Mouse (Mus musculus) heart, embryonic 11.5 days (tissue): ENCODE data around the gene Acss3. TPM values are rescaled to one million over a fixed set of nuclear protein-coding genes. Genes with fewer than 3 reads are reported as not detected.

Source experiments
- ATAC-seq: fragments of 200-750 bp; cut with Nextera tagmentation; replicated peaks from 2 replicates; pipeline ENCODE4 v1.8.0; 2017; ENCODE audit warnings: moderate library complexity; ENCODE audit not compliant: insufficient number of reproducible peaks, low FRiP score, low TSS enrichment
- H3K27ac ChIP-seq: fragments of 300-500 bp; sonication (generic); 2 replicates; pipeline ENCODE4 v1.5.1; 2014; ENCODE audit warnings: mild to moderate bottlenecking, low read depth, low read length
- H3K27me3 ChIP-seq: fragments of 300-500 bp; sonication (generic); 2 replicates; pipeline ENCODE4 v1.6.1; 2014; ENCODE audit warnings: mild to moderate bottlenecking, low read length, mixed read lengths; ENCODE audit not compliant: control insufficient read depth, insufficient read depth
- H3K36me3 ChIP-seq: fragments of 300-500 bp; sonication (generic); 2 replicates; pipeline ENCODE4 v1.6.1; 2014; ENCODE audit warnings: mild to moderate bottlenecking, low read length, moderate library complexity, mixed read lengths; ENCODE audit not compliant: control insufficient read depth, insufficient read depth
- H3K4me1 ChIP-seq: fragments of 300-500 bp; sonication (generic); 2 replicates; pipeline ENCODE4 v1.6.1; 2014; ENCODE audit warnings: low read length; ENCODE audit not compliant: control insufficient read depth, insufficient read depth
- H3K4me2 ChIP-seq: fragments of 300-500 bp; sonication (generic); 2 replicates; pipeline ENCODE4 v1.6.1; 2014; ENCODE audit warnings: mild to moderate bottlenecking, moderate library complexity
- H3K4me3 ChIP-seq: fragments of 300-500 bp; sonication (generic); 2 replicates; pipeline ENCODE4 v1.5.1; 2014; ENCODE audit warnings: low read depth, low read length
- H3K9ac ChIP-seq: fragments of 300-500 bp; sonication (generic); 2 replicates; pipeline ENCODE4 v1.6.1; 2014; ENCODE audit warnings: mild to moderate bottlenecking, low read depth, low read length, moderate library complexity
- H3K9me3 ChIP-seq: fragments of 300-500 bp; sonication (generic); replicated peaks from 2 replicates; pipeline ENCODE4 v1.6.1; 2016; ENCODE audit warnings: low read length; ENCODE audit not compliant: control insufficient read depth
- WGBS: fragments of 180-500 bp; shearing (Covaris S2); extraction: QIAGEN DNeasy Blood & Tissue Kit; methylation state at CpG from one replicate; pipeline ENCODE4 v1.1.7; 2014; ENCODE audit not compliant: insufficient replicate concordance; 5-methylcytosine and 5-hydroxymethylcytosine counted together
- polyA plus RNA-seq: library from polyadenylated mRNA; unstranded; fragments of >200 nt; fragmentation: Nextera tagmentation; extraction: Ambion mirVana; gene quantifications from 2 replicates; pipeline ENCODE4 v1.2.1, GENCODE M21; 2014

Acss3 gene
- polyA plus RNA-seq, result 2.2 TPM in 2 replicates

DNA sequence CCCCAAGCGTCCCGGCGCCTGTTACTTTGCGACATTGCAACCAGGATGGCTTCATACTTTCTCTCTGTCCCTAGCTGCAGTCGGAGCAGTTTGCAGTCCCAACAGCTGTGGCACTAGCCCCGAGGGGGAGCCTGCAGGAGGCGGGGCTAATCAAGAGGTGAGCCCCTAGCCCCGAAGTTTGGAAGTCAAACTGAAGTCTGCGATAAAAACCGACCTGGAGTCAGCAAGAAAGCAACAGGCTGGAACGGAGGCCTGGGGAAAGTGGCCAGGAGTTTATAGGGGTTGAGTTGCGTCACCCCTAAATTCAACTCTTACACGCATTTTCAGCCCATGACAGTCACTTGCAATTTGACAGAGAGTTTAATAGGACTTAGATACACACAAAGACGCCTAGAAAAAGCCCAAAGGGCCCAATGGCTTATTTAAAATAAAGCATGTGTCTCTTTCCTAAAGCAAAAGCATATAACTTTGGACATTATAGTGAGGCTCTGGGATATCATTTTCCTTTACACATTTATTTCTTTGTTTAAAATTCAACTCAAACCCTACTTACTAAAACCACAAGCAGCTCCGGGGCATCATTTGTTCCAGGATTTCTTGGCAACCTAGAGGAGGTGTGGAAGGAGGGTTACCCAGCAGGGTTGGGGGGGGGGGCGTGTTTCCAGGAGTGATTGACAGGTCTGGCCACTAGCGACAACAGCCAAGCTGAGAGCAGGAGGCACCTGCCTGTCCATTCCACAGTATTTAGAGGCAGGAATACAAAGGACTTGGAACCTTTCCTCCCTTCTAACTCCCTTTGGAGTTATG lies at the start of gene Acss3:
Gene Acss3, minus strand, starts transcription at position 140 of the 807 bp plus-strand sequence.
- Histone ChIP-seq H3K9ac (peak within 1 kb of the TSS; percentile 72), H3K27ac (no peak within 1 kb of the TSS), H3K4me2 (peak within 1 kb of the TSS; percentile 63), H3K36me3 (no peaks in the 10 kb centered on the region), H3K4me3 (peak within 1 kb of the TSS; percentile 55), H3K4me1 (no peaks in the 10 kb centered on the region), H3K9me3 (no peaks in the 10 kb centered on the region), H3K27me3 (no peaks in the 10 kb centered on the region)
- 4% methylated on average over 17 of the region's 17 CpGs for WGBS
- peak; percentile 87 for ATAC-seq

DNA sequence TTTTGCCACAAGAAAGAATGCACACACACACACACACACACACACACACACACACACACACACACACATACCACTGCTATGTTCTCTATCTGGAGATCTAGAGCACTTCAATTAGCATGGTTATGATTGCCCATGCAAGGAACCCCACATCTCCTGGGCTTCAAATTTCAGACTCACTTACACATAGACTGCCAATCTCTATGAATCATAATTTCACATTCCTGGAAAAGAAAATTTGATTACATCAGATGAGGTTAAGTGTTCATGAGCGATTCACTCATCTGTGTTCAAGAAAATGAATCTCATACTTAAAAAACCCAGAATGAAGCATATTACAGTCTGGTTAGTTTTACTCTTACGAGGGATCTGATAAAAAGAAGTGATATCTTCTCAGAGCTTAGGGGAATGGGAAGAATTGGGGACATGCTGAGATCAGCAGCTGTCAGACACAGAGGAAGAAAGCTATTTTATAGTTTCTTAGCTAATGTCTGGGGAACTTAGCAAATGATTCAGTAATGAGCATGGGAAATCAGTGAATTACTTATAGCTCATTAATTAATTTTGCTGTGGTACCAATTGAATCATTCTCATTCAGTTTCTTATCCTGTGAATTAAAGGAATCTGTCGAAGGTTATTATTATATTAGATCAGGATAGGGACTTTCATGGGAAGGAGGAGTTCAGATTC lies 48.7 kb upstream of the Acss3 start:
- no peaks in the 10 kb centered on the region for H3K27me3 ChIP-seq
- 77% methylated on average over 3 of the region's 3 CpGs for WGBS
- no peak overlapping the region for H3K27ac ChIP-seq
- no peak overlapping the region for H3K4me2 ChIP-seq
- H3K9ac ChIP-seq, result no peak overlapping the region
- no peaks in the 10 kb centered on the region for H3K9me3 ChIP-seq
- no peaks in the 10 kb centered on the region for H3K4me1 ChIP-seq
- no peak for ATAC-seq
- no peaks in the 10 kb centered on the region for H3K36me3 ChIP-seq
- H3K4me3 ChIP-seq, result no peak overlapping the region

GRCm38 (mm10) chr10:107166486-107166885 lies 43.0 kb upstream of the Acss3 start:
- Histone ChIP-seq H3K9ac (no peak overlapping the region), H3K27me3 (no peaks in the 10 kb centered on the region), H3K4me1 (no peaks in the 10 kb centered on the region), H3K27ac (no peak overlapping the region), H3K9me3 (no peaks in the 10 kb centered on the region), H3K4me3 (no peak overlapping the region), H3K4me2 (no peak overlapping the region), H3K36me3 (no peaks in the 10 kb centered on the region)
- ATAC-seq, result no peak
- WGBS, result 79% methylated on average over 3 of the region's 3 CpGs

GRCm38 (mm10) chr10:107148759-107149158 lies 25.3 kb upstream of the Acss3 start:
- Histone ChIP-seq H3K4me3 (no peak overlapping the region), H3K36me3 (no peaks in the 10 kb centered on the region), H3K4me2 (no peak overlapping the region), H3K9me3 (no peaks in the 10 kb centered on the region), H3K27me3 (no peaks in the 10 kb centered on the region), H3K27ac (no peak overlapping the region), H3K4me1 (no peaks in the 10 kb centered on the region), H3K9ac (no peak overlapping the region)
- WGBS, result 93% methylated on average over 1 of the region's 1 CpGs
- ATAC-seq, result no peak

DNA sequence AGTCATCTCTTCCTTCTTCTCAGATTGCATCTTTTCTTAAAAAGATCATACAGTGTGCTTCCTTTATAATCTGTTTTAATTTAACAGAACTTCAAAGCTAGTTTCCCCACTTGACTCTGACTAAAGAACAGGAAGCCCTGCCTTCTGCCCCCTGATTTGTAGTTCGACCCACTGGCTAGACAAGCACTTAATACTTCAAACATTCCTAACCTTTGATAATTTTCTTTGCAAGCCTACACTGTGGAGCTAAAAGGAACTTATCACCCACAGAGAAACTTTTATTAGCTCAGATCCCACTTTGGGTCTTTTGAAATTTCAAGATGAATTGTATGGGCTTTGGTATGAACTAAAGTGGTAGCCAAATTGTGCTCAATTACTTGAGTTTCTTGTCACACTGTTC lies 20.5 kb upstream of the Acss3 start:
- WGBS, result 30% methylated on average over 1 of the region's 1 CpGs
- Histone ChIP-seq H3K4me2 (no peak overlapping the region), H3K27me3 (no peaks in the 10 kb centered on the region), H3K4me1 (no peaks in the 10 kb centered on the region), H3K36me3 (no peaks in the 10 kb centered on the region), H3K4me3 (no peak overlapping the region), H3K9ac (no peak overlapping the region), H3K27ac (no peak overlapping the region), H3K9me3 (no peaks in the 10 kb centered on the region)
- no peak for ATAC-seq

- WGBS, result 59% methylated on average over 1 of the region's 1 CpGs
- no peak for ATAC-seq
- Histone ChIP-seq H3K36me3 (no peaks in the 10 kb centered on the region), H3K9ac (no peak overlapping the region), H3K4me2 (no peak overlapping the region), H3K27me3 (no peaks in the 10 kb centered on the region), H3K9me3 (no peaks in the 10 kb centered on the region), H3K27ac (no peak overlapping the region), H3K4me3 (no peak overlapping the region), H3K4me1 (no peaks in the 10 kb centered on the region)
Observed at GRCm38 (mm10) chr10:107142910-107143309, 19.4 kb upstream of the Acss3 start.

GRCm38 (mm10) chr10:107122744-107123528 lies 532 bp downstream of the Acss3 start:
- Histone ChIP-seq H3K36me3 (no peaks in the 10 kb centered on the region), H3K4me3 (peak overlapping the region; percentile 55), H3K27me3 (no peaks in the 10 kb centered on the region), H3K4me2 (peak overlapping the region; percentile 63), H3K4me1 (no peaks in the 10 kb centered on the region), H3K9me3 (no peaks in the 10 kb centered on the region), H3K27ac (no peak overlapping the region), H3K9ac (peak overlapping the region; percentile 72)
- 7% methylated on average over 9 of the region's 9 CpGs for WGBS
- peak; percentile 43 for ATAC-seq

GRCm38 (mm10) chr10:107121301-107121700 lies 2.2 kb downstream of the Acss3 start:
- Histone ChIP-seq H3K27ac (no peak overlapping the region), H3K9me3 (no peaks in the 10 kb centered on the region), H3K4me1 (no peaks in the 10 kb centered on the region), H3K9ac (no peak overlapping the region), H3K4me2 (no peak overlapping the region), H3K27me3 (no peaks in the 10 kb centered on the region), H3K4me3 (no peak overlapping the region), H3K36me3 (no peaks in the 10 kb centered on the region)
- WGBS, result 97% methylated on average over 9 of the region's 9 CpGs
- no peak for ATAC-seq
